Mouse (Mus musculus): ENCODE measurements around the gene Glcci1. TPM values are rescaled to one million over a fixed set of nuclear protein-coding genes. Genes with fewer than 3 reads are reported as not detected.

Gene Glcci1
- 10 to 100 TPM in 1 of 2 experiments, 1 to 10 TPM in 1; 9.1 to 22.3 TPM for polyA plus RNA-seq (2017; shearing (Covaris generic))

GRCm38 (mm10) chr6:8509551-8509950, at the start of gene Glcci1:
Glcci1 (plus strand) TSS chr6:8509600.

